Mouse (Mus musculus): ENCODE measurements around the gene Apol7e.
"Not testable (repeated sequence)": the region's sequence is repeated elsewhere in the genome, so short reads cannot be mapped to it uniquely, and the experiment has no call there.

DNA sequence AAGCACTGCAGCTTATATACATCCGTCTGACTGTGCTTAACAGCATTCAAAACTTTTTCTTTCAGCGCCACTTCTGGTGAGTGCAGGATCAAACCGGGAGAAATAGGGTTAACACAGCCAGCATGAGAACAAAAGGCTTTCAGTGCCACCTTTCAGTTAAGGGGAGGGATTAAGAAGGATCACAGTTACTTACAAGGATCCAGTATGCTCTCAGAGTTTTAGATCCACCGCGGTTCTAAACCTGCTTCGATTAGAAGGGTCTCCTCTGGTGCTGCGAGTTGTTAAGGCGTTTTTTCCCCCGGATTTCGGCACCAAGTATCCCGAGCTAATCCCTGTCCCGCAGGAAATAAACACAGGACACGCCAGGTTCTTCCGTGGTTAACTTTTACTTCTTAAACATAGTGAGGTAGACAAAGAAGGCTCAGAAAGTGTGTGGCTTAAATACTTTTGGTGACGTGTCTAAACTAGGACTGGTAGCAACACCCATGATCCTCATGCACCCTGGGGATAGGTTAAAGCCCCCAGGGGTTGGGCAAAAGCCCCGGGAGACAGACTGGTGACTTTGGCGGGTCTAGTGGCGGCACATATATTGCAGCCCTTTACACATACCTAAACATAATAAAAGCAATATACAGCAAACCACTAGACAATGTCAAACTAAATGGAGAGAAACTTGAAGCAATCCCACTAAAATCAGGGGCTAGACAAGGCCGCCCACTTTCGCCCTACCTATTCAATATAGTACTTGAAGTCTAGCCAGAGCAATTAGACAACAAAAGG lies 6.9 kb upstream of the Apol7e start:
- TF ChIP-seq CTCF, EP300 (IDR thresholded peaks at IDR 0.05): not testable (repeated sequence)

All from lung, postnatal 0 days (tissue).